Mouse (Mus musculus): ENCODE results near the gene Smtnl2.
"Not testable (repeated sequence)": the region's sequence is repeated elsewhere in the genome, so short reads cannot be mapped to it uniquely, and the experiment has no call there.

The Smtnl2 gene

DNA sequence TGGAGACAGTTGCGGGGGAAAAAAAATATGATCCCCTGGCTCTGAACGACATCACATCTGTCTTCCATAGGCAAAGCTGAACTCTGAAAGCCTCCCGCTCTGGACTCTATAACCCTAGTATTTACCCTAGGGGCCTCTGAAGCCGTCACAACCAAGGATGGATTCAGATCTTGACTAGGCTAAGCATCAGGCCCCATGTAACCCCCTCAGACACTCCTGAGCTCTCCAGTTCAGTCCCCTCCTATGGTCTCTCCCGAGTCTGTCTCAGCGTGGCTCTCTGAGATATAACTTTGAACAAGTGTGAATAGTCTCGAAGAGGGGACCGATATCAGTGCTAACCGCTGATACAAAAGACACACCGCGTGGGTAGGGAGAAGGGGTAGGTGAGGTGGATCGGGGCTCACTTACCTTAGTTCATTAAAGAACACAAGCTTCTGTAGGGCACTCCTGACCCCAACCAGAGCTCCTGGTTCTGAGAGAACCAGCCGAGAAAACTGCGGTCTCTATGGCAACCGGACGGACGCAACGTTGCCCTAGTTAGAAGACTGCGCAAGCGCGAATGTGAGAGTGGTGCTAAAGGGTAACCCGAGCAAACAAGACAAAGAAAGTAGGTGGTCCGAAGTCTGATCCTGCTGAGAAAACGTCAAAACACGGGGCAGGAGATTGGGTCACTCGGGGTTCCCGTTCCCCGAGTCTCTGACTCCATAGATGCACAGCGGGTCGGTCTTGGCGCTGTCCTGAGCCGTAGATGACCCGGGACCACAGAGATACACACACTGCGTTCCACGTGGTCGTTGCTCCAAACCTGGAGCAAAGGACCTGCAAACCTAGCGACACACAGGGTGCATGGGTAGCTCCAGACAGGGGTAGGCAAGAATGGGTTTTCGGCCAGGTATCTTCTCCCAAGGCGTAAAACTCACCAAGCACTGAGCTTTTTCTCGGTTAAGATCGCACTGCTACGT, 49.8 kb downstream of the Smtnl2 start:
- DNase-seq (ENCODE audit: low spot score) = peak; percentile 72

DNA sequence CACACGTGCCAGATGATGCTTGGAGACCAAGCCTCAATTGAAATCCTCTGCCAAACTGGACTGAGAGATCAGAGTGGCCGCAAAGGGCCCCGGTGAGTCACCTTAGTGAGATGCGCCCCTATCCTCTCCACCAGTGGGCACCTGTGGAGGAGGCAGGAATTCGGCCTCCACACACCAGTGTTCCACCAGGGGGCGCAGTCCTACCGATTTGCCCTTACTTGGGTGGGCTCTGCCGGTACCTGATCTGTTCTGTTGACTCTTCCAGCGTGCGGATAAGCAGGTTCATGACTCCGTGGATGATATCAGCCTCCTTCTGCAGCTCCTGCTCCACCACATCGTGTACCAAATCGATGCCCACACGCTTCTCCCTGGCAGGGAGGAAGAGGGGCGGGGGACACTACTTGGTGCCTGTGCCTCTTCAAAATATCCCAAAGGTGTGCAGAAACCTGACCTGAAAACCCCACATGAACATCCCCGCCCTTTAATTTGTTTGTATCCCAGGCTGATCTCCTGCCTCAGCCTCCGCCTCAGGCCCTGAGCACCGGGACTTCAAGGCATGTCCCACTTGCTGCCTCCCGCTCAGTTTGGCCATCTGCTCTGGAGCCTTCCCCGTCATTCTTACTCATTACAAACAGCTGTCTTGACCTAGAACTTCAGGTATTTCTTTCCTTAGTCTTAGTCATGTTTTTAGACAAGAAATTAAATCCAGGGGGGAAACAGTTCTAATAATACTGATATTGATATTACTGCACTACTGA, 56.4 kb downstream of the Smtnl2 start:
- DNase-seq (ENCODE audit: low spot score) = peak; percentile 81

DNA sequence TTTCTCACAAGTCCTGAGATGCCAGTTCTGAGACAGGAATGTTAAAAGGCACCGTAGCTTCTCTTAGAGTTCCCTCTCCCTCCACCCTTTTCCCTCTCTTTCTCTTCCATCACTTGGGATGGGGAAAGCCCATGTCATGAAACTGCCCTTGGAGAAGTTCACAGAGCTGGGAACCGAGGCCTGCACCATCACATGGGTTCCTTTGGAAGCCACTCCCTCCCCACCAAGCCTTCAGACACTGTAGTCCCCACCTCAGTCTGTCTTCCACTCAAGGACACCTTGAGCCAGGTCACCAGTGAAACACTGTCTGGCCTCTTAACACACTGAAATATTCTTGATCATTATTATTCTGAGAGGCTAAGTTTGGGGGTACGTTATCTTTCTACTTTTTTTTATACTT, 58.3 kb downstream of the Smtnl2 start:
- no peak for DNase-seq (ENCODE audit: low spot score)

DNA sequence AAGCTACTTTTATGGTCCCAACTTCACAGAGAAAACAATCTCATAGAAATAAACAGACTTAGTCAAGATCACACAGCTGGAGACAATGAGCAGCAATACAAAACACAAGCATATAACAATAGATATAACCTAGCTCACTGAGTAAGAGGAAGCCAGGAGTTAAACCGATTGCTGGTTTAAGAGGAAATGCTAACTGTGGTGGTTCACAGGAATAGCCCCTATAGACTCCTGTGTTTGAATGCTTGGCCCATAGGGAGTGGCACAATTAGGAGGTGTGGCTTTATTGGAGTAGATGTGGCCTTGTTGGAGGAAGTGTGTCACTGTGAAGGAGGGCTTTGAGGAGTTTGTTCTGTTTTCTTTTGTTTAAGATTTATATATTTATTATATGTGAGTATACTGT, 59.2 kb downstream of the Smtnl2 start:
- no peak for DNase-seq (ENCODE audit: low spot score)

DNA sequence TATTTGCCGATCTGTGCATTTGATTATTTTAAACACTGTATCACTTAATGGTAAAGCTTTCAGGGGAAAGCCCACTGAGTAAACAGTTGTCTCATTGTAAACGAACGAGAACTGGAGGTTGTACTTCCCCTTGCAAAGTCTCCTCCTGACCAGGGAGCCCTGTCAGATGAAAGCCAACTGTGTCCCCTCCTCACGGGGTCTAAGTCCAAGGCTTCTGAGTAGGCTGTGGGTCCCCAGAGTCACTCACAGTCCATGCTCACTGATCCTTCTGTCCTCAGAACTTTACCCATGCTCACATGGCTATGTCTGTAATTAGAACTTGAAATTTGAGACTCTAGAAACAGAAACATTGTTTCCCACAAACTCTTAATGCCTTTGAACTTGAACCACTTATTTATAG, 61.9 kb downstream of the Smtnl2 start:
- no peak for DNase-seq (ENCODE audit: low spot score)

- peak; percentile 58 for DNase-seq (ENCODE audit: low spot score)
These were observed 62.5 kb downstream of the Smtnl2 start for GRCm38 (mm10) chr11:72349016-72349415.

GRCm38 (mm10) chr11:72348563-72348962, 63.0 kb downstream of the Smtnl2 start:
- no peak for DNase-seq (ENCODE audit: low spot score)

GRCm38 (mm10) chr11:72344486-72344885, 67.0 kb downstream of the Smtnl2 start:
- DNase-seq (ENCODE audit: low spot score) = no peak

- DNase-seq (ENCODE audit: low spot score) = peak; percentile 58
These were observed 67.6 kb downstream of the Smtnl2 start for GRCm38 (mm10) chr11:72343904-72344303.

DNA sequence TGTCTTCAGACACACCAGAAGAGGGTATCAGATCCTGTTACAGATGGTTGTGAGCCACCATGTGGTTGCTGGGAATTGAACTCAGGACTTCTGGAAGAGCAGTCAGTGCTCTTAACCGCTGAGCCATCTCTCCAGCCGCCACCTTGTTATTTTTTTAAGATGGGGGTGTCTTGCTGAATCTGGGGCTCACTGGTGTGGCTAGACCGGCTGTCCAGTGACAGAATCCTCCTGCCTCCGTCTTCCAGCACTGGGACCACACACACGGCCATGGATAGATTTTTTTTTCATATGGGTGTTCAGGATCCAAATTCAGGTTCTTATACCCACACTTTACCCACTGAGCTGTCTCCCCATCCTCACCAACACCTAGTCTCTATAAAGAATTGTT, 68.3 kb downstream of the Smtnl2 start:
- not testable (repeated sequence) for DNase-seq (ENCODE audit: low spot score)

DNA sequence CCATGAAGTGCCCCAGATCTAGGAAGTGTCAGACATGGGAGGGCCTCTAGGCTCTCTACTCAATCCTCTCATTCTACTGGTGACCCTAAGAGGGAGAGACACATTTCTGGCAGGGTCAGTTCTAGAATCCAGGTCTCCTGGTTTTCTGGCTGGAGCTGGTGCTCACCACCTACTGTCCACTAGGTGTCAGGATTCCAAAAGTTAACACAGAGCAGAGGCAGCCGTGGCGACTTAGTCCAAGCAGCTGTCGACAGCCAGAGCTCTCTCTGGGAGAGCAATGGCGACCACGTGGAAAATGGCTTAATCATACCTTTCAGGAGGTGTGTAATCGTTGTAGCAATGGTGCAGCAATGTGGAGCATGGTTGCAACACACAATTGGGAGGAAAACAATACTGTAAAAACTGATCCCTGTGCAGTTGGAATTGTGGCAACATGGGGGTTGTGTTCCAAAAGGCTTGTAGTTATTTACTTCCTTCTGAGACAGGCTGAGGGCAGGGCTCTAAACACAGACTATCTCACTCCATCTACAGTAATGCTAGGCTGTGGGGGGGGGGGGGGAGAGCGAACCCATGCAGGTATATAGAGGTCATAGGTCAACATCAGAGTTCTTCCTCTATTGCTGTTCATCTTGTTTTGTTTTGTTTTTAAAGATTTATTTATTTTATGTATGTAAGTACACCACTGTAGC, 68.8 kb downstream of the Smtnl2 start:
- DNase-seq (ENCODE audit: low spot score) = peak; percentile 78

DNA sequence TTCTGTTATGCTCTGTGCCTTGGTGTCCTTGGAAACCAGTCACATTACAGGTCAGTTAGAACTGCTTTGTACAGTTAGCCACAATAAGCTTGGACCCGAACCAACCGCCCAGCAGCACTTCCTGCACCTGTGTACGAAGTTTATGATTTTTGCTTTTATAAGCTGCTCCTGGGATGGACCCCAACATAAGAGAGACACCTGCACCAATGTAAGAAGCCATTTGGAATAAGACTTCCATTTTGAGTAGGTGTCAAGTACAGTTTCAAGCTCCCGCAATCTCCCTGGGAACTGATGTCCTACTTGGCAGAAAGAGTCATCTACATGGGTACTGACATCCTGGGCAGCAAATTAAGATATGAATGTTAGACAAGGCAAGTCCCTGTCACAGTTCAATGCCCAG, 71.8 kb downstream of the Smtnl2 start:
- no peak for DNase-seq (ENCODE audit: low spot score)

Data from layer of hippocampus, adult 11-12 months (tissue).